Mouse (Mus musculus) bone marrow macrophage, adult 2 months (primary cell): ENCODE results near the gene Acer3. TPM values are rescaled to one million over a fixed set of nuclear protein-coding genes. Genes with fewer than 3 reads are reported as not detected.
"Not testable (repeated sequence)": the region's sequence is repeated elsewhere in the genome, so short reads cannot be mapped to it uniquely, and the experiment has no call there.

Experiments
- H3K27ac ChIP-seq: 2 replicates; pipeline ENCODE4 v1.5.1; 2012; ENCODE audit warnings: low read depth, low read length; ENCODE audit not compliant: insufficient read depth
- H3K4me1 ChIP-seq: 2 replicates; pipeline ENCODE4 v1.6.1; 2012; ENCODE audit warnings: low read length; ENCODE audit not compliant: control insufficient read depth, insufficient read depth
- H3K4me3 ChIP-seq: 2 replicates; pipeline ENCODE4 v1.5.1; 2012; ENCODE audit warnings: mild to moderate bottlenecking, low read length, moderate library complexity; ENCODE audit not compliant: insufficient read depth
- CTCF ChIP-seq: IDR thresholded peaks from 2 replicates; pipeline ENCODE4 v1.5.1; 2012; ENCODE audit warnings: low read depth, mild to moderate bottlenecking, low read length, moderate library complexity
- POLR2A ChIP-seq: IDR thresholded peaks from 2 replicates; pipeline ENCODE4 v1.6.1; 2012; ENCODE audit warnings: mild to moderate bottlenecking, low read depth, low read length, borderline replicate concordance
- polyA plus RNA-seq: library from polyadenylated mRNA; stranded (reverse); fragments of >200 nt; gene quantifications from 2 replicates; pipeline ENCODE4 v1.2.4, GENCODE M21; 2012; ENCODE audit not compliant: missing spikeins, insufficient read depth, insufficient read length

The Acer3 gene
- polyA plus RNA-seq, 1 experiment: 73.6 TPM

DNA sequence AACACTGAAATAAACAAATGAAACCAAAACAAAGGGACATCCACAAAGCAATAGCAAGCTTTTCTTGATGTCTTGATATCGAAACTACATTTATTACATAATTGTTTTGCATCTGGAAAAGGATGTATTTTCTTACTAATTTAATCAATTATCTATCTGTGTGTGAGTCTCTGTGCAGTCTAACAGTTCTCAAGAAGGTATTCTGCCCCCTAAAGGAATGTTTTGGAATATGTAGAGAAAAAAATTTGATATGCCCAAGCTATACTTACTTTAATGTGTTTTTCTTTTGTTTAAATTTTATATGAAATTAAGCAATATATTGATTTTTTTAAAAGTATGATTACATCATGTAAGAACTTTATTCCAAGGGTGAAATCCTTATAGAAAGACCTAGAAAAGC, 130.4 kb downstream of the Acer3 start:
- H3K4me3 ChIP-seq: no peak overlapping the region
- peaks cover 10% of the 10 kb centered on the region for H3K4me1 ChIP-seq
- H3K27ac ChIP-seq: no peak overlapping the region
- TF ChIP-seq CTCF (no peak), POLR2A (no peak)

- Histone ChIP-seq H3K4me1 (peaks cover 14% of the 10 kb centered on the region), H3K27ac (no peak overlapping the region), H3K4me3 (no peak overlapping the region)
- TF ChIP-seq POLR2A (no peak), CTCF (no peak)
These were observed 131.3 kb downstream of the Acer3 start for GRCm38 (mm10) chr7:98189745-98190144.

GRCm38 (mm10) chr7:98188680-98189079, 132.3 kb downstream of the Acer3 start:
- Histone ChIP-seq H3K4me1 (peaks cover 15% of the 10 kb centered on the region), H3K4me3 (no peak overlapping the region), H3K27ac (no peak overlapping the region)
- TF ChIP-seq POLR2A: no peak
- TF ChIP-seq CTCF: no peak

GRCm38 (mm10) chr7:98188238-98188637, 132.8 kb downstream of the Acer3 start:
- Histone ChIP-seq H3K4me3 (no peak overlapping the region), H3K27ac (no peak overlapping the region), H3K4me1 (peaks cover 17% of the 10 kb centered on the region)
- no peak for TF ChIP-seq CTCF
- no peak for TF ChIP-seq POLR2A

DNA sequence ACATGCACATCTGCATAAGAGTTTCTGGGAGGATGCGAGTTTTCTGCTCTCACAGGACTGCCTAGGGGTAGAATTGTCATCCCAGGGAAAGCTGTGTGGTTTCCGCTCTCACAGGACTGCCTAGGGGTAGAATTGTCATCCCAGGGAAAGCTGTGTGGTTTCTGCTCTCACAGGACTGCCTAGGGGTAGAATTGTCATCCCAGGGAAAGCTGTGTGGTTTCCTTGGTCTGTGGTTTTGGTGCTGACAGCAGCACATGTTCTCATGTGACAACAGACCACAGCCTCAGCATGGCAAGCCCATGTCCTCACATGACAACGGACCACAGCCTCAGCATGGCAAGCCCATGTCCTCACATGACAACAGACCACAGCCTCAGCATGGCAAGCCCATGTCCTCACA, 133.7 kb downstream of the Acer3 start:
- peaks cover 17% of the 10 kb centered on the region for H3K4me1 ChIP-seq
- H3K27ac ChIP-seq: 0 out of 2 replicates have a peak overlapping the region, but pooled peaks have one; percentile 14
- H3K4me3 ChIP-seq: not testable (repeated sequence)

DNA sequence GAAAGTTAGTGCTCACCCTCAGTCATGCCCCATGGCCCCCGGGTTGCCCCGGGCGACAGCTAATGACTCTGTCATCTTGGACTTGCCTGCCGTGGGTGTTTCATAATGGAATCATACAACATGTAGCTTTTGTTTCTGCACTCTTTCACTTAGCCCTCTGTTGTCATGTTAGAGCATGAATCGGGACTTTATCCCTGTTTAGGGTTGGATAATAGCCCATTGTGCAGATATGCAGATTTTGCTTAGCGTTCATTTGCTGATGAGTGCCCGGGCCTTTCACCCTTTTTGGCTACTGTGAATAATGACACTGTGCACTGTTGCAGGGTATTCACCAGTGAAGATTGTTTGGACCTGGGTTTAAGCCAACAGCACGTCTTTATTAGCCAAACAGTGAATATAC, 134.4 kb downstream of the Acer3 start:
- Histone ChIP-seq H3K4me3 (no peak overlapping the region), H3K27ac (no peak overlapping the region), H3K4me1 (peaks cover 17% of the 10 kb centered on the region)
- TF ChIP-seq POLR2A: no peak
- no peak for TF ChIP-seq CTCF

- TF ChIP-seq CTCF (no peak), POLR2A (no peak)
- Histone ChIP-seq H3K4me1 (peaks cover 20% of the 10 kb centered on the region), H3K4me3 (no peak overlapping the region), H3K27ac (no peak overlapping the region)
These were observed 135.7 kb downstream of the Acer3 start for GRCm38 (mm10) chr7:98185326-98185725.

DNA sequence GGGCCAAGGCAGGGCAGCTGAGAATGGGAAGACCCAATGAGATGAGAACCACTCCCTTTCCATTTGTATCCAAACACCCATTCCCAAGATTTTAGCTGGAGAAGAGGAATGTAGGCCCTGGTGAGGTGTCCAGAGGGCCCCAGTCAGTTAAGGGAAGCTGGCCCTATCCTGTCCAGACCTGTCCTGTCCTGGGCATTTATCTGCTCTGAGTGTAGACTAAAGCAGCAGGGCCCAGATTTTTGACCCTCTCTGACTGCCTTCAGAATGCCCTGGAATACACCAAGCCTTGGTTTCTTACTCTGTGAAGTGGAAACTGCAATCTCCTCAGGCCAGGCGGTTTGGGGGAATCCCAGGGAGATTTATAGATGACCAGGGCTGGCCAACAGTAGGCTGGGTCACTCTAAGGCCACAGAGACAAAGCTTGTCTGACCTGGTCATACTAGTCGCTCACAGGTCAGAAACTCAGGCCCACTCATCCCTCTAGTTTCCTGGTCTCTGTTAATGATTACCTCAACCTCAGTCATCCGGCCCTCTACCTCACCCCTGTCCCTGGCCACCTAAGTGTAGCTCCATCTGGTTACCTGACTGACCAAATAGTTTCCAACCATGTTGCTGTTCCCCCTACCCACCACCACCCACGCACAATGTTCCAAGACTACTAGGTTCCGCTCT, 142.3 kb downstream of the Acer3 start:
- peak overlapping the region; percentile 11; the same call in 1 of the 2 replicates for H3K27ac ChIP-seq
- peaks cover 15% of the 10 kb centered on the region for H3K4me1 ChIP-seq
- H3K4me3 ChIP-seq: peak overlapping the region; percentile 84
- TF ChIP-seq POLR2A (no peak), CTCF (no peak)

DNA sequence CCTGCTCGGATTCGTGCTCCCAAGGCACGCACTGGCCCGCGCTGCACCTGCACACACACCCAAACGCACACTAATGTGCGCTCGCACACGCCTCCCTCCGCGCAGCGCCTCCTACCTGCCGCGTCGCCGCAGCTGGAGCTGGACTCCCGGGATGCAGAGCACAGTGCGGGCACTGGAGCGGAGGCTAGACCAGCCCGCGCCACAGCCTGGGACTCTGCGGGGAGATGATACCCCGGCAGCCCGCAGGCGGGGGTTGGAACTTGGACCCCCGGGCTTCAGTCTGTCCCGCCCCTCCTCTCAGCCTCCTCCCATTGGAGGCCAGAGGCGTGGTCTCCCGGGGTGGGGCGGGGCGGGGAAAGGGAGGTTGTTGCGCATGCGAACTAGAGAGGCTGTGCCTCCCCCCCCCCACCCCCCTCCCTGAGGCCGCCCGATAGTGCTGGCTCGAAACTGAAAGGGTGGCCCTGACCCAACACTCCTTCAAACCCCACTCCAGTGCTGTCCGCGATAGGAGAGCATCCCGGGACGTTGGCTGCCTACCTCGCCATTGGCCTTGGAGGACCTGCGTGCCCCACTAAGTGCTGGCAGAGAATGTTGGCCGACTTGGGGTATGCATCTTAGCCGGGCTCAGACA, 143.0 kb downstream of the Acer3 start, which contains the start of gene Capn5:
Capn5 (minus strand) TSS at position 346 of the 631 bp plus-strand sequence.
- peaks cover 13% of the 10 kb centered on the region for H3K4me1 ChIP-seq
- peak; percentile 16; the same call in 1 of the 2 replicates for TF ChIP-seq CTCF
- TF ChIP-seq POLR2A: no peak
- H3K4me3 ChIP-seq: peak within 1 kb of the TSS; percentile 84
- H3K27ac ChIP-seq: peak within 1 kb of the TSS; percentile 11; the same call in 1 of the 2 replicates

DNA sequence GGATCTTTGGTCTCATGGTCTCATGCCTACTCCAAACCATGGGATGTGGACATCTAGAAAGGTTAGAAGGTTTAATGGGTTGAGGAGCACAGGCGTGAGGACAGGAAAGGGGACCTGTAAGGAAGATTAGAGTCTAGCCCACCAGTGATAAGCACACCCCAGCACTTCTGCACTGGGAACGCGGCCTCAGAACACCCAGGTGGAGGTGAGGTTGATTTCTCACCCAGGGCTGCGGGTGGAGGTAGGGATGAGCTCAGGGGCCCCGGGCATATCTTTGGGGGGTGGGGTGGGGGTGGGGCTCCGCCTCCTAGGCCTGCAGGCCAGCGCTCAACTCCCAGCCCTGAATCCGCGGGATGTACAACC, 143.5 kb downstream of the Acer3 start:
- TF ChIP-seq POLR2A: no peak
- TF ChIP-seq CTCF: no peak
- H3K4me3 ChIP-seq: peak overlapping the region; percentile 64
- peaks cover 17% of the 10 kb centered on the region for H3K4me1 ChIP-seq
- no peak overlapping the region for H3K27ac ChIP-seq
